Mouse (Mus musculus): ENCODE results near the gene Uqcc1.

- TF ChIP-seq E2F4 (IDR thresholded peaks at IDR 0.05; ENCODE audit: insufficient replicate concordance, low read depth, low read length) = no peak
- no peak for TF ChIP-seq CTCF (conservative IDR thresholded peaks at IDR 0.05 in 1 of 2, IDR thresholded peaks at IDR 0.05 in 1 of 2; ENCODE audit: low read depth in 2 of 2, low read length in 2 of 2)
- no peak for TF ChIP-seq MAX (IDR thresholded peaks at IDR 0.05; ENCODE audit: low read length)
- no peak for TF ChIP-seq SIN3A (IDR thresholded peaks at IDR 0.05; ENCODE audit: low read length)
- TF ChIP-seq MAFK (IDR thresholded peaks at IDR 0.05; ENCODE audit: insufficient replicate concordance, low read length) = no peak
- TF ChIP-seq POLR2AphosphoS2 (IDR thresholded peaks at IDR 0.05; ENCODE audit: low read depth, low read length) = no peak
Measured at GRCm38 (mm10) chr2:155823722-155824121, 106.4 kb downstream of the Uqcc1 start.

Measured in CH12.LX (cell line).